Mouse (Mus musculus): Measurements from ENCODE around the gene Pprc1. TPM values are rescaled to one million over a fixed set of nuclear protein-coding genes. Genes with fewer than 3 reads are reported as not detected.

The Pprc1 gene
- total and polyA plus RNA-seq, 3 experiments: 27.8 to 135 (median 39.3) TPM

DNA sequence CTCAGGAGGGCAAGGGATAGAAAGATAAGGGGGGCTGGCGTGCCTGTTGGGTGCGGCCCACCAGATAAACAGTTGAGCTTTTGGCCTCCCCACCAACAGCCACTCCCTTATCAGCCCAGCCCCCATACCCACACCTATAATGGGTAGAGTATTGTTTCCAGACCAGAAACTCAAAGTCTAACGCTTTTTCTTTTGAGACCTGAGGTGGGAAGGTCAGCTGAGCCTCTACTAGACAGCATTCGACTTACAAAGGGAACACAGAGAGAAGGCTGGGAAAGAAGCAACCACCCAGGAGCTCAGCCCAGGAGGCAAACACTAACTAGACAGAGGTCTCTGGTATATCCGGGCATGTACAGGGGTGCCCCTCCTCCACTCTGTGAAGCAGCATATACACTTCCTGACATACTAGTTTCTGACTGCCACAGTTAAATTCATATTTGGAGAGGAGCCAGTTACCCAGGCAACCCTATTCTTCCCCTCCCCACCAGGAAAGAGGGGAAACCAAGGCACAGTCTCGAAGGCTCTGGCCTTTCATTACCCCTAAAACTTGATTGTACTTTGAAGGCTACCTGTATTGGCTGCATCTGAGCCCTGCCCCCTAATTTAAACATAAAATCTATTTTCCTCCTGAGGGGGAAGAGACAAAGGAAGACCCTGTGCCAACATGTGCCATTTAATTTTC lies 7.3 kb upstream of the Pprc1 start (continued):
- TF ChIP-seq GABPA (IDR thresholded peaks at IDR 0.05; ENCODE audit: low read depth, low read length): no peak
- TF ChIP-seq MYB (IDR thresholded peaks at IDR 0.05; ENCODE audit: low read depth, low read length): peak; percentile 98
- TF ChIP-seq MYC (IDR thresholded peaks at IDR 0.05; ENCODE audit: low read depth, low read length): peak; percentile 60; the same call in 1 of the 2 replicates

DNA sequence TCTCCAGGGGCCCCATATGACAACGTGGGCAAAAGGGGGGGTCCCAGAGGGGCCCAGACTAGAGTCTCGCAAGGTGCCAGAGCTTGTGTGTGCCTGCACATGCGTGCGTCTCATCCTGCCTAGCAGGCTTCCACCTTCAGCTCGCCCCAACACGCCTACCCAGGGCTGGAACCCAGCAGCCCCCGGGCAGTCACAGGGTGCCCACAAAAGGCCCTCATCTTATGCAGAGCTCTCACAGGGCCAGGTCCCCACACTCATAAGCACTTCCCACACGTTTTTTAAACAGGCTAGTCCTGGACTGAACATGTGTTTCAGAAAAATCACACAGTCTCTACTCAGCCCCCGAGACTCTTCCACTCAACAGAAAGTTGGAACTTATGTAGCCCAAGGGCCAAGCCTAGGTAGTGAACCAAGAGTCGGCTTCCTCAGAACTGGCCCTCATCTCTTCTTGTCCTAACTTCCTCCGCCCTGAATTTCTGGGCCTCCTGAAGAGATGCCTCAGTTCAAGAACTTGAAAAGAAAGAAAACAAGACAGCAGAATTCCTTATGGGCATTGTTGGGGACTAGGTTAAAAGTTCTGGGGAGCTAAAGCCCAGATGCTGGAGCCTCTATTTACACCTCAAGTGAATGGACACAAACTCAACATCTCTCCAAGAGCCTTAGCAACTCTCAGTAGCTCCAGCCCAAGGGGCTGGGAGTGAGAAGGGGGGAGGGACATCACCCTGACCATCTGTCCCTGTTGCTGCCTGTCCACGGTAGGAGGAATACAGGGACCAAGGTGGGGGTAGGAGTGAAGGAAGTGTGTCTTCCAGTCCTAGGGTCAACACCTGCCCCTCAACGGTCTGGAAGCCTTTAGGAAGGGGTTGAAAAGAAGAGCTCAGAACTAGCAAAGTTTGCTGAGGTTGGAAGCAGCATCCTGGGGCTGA lies 6.5 kb upstream of the Pprc1 start:
- H3K36me3 ChIP-seq (ENCODE audit: control insufficient read depth in 1 of 2, insufficient read depth in 2 of 2, low read length in 2 of 2): peaks cover 22 to 42% of the 10 kb centered on the region in 2 experiments
- H3K9ac ChIP-seq (ENCODE audit: control insufficient read depth, low read depth, low read length, poor library complexity, severe bottlenecking): peak overlapping the region; percentile 86
- H3K79me2 ChIP-seq (ENCODE audit: control insufficient read depth, insufficient read depth, low read length, poor library complexity): peaks cover 81% of the 10 kb centered on the region
- peak overlapping the region; percentile 76 to 85 for H3K4me3 ChIP-seq (ENCODE audit: control insufficient read depth in 1 of 2, insufficient read depth in 1 of 2, low read depth in 2 of 2, low read length in 2 of 2)
- peak; percentile 77 for DNase-seq (ENCODE audit: low read depth, low spot score)
- TF ChIP-seq MAZ (IDR thresholded peaks at IDR 0.05; ENCODE audit: low read depth, low read length) (no peak; the same call in 1 of the 2 replicates), SIN3A (IDR thresholded peaks at IDR 0.05; ENCODE audit: low read length) (peak; percentile 46; the same call in 1 of the 2 replicates), RCOR1 (IDR thresholded peaks at IDR 0.05; ENCODE audit: low read depth, low read length) (no peak), EP300 (IDR thresholded peaks at IDR 0.05; ENCODE audit: low read depth in 1 of 2, low read length in 2 of 2) (no peak), MAX (IDR thresholded peaks at IDR 0.05; ENCODE audit: low read length) (peak; percentile 14), CHD1 (IDR thresholded peaks at IDR 0.05; ENCODE audit: low read depth, low read length) (peak; percentile 98), TBP (IDR thresholded peaks at IDR 0.05; ENCODE audit: low read depth, low read length) (no peak), POLR2AphosphoS2 (IDR thresholded peaks at IDR 0.05; ENCODE audit: low read length) (no peak), NRF1 (IDR thresholded peaks at IDR 0.05; ENCODE audit: insufficient read depth, low read depth, low read length, poor library complexity, severe bottlenecking) (peak; percentile 72), ZMIZ1 (IDR thresholded peaks at IDR 0.05; ENCODE audit: low read depth, low read length) (peak; percentile 24; the same call in 1 of the 2 replicates), POLR2A (IDR thresholded peaks at IDR 0.05; ENCODE audit: control insufficient read depth in 1 of 2, insufficient read depth in 1 of 2, low read depth in 1 of 2, low read length in 2 of 2, poor library complexity in 1 of 2) (peak in 1 of 2 experiments; percentile 40; a peak in 3 of 4 replicates), RAD21 (IDR thresholded peaks at IDR 0.05; ENCODE audit: low read depth, low read length) (no peak)
- no peaks in the 10 kb centered on the region for H3K27me3 ChIP-seq (ENCODE audit: control insufficient read depth in 1 of 2, insufficient read depth in 2 of 2, low read length in 2 of 2)
- H3K9me3 ChIP-seq (replicated peaks; ENCODE audit: insufficient read depth, low read length): no peaks in the 10 kb centered on the region
- peaks cover 21 to 47% of the 10 kb centered on the region in 2 experiments for H3K4me1 ChIP-seq (ENCODE audit: control insufficient read depth in 1 of 2, insufficient read depth in 2 of 2, low read length in 2 of 2)
- peak overlapping the region; percentile 99 for H3K27ac ChIP-seq (ENCODE audit: control insufficient read depth, low read depth, low read length)

DNA sequence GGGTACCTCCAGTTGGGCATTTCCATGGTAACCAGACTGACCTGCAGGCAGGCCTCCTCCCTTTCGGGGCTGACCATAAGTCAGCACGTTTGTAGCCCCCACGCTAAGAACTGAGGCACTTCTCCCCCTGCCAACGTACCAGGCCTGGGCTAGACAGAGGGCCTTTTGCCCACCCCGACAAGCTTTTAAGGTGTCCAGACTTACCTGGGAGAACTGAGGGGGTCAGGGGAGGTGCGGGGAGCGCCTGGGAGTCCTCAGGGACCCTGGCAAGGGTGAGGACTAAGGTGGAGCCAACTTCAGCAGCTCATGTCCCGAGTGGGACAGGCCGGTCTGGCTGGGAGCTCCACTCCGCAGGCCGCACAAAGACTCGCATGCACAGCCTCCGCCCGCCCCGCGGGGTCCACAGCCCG lies 5.8 kb upstream of the Pprc1 start:
- Histone ChIP-seq H3K27ac (ENCODE audit: control insufficient read depth, low read depth, low read length) (peak overlapping the region; percentile 99), H3K36me3 (ENCODE audit: control insufficient read depth in 1 of 2, insufficient read depth in 2 of 2, low read length in 2 of 2) (peaks cover 18 to 48% of the 10 kb centered on the region in 2 experiments), H3K9ac (ENCODE audit: control insufficient read depth, low read depth, low read length, poor library complexity, severe bottlenecking) (peak overlapping the region; percentile 86), H3K4me3 (ENCODE audit: control insufficient read depth in 1 of 2, insufficient read depth in 1 of 2, low read depth in 2 of 2, low read length in 2 of 2) (peak overlapping the region; percentile 76 to 85), H3K9me3 (replicated peaks; ENCODE audit: insufficient read depth, low read length) (no peaks in the 10 kb centered on the region), H3K27me3 (ENCODE audit: control insufficient read depth in 1 of 2, insufficient read depth in 2 of 2, low read length in 2 of 2) (no peaks in the 10 kb centered on the region), H3K79me2 (ENCODE audit: control insufficient read depth, insufficient read depth, low read length, poor library complexity) (peaks cover 87% of the 10 kb centered on the region), H3K4me1 (ENCODE audit: control insufficient read depth in 1 of 2, insufficient read depth in 2 of 2, low read length in 2 of 2) (peaks cover 23 to 53% of the 10 kb centered on the region in 2 experiments)
- DNase-seq (ENCODE audit: low read depth, low spot score): peak; percentile 53
- peak in 1 of 2 experiments; percentile 39; a peak in 1 of 4 replicates for TF ChIP-seq POLR2A (IDR thresholded peaks at IDR 0.05; ENCODE audit: control insufficient read depth in 1 of 2, insufficient read depth in 1 of 2, low read depth in 1 of 2, low read length in 2 of 2, poor library complexity in 1 of 2)
- TF ChIP-seq MEF2A (IDR thresholded peaks at IDR 0.05; ENCODE audit: extremely low read depth, insufficient replicate concordance, low read depth, low read length, poor library complexity, severe bottlenecking): no peak
